Mouse (Mus musculus): ENCODE measurements at regions not wholly inside any gene's neighbourhood (a gene's known extent, or its start where the extent isn't known, plus 50 kb on each side); places are given as distances from the start of the nearest gene placed in this dataset.

GRCm38 (mm10) chr1:83661808-83662802 lies 254.1 kb upstream of the Sphkap start:
- Histone ChIP-seq H3K27me3 (ENCODE audit: control insufficient read depth, insufficient read depth, insufficient read length) (no peaks in the 10 kb centered on the region), H3K4me2 (ENCODE audit: low read depth) (no peak overlapping the region), H3ac (ENCODE audit: control insufficient read depth, insufficient read length) (no peak overlapping the region), H3K79me2 (ENCODE audit: control insufficient read depth, insufficient read depth) (no peaks in the 10 kb centered on the region), H3K4me3 (no peak overlapping the region), H3K36me3 (ENCODE audit: control insufficient read depth, insufficient read depth) (no peaks in the 10 kb centered on the region)
- TF ChIP-seq MYOD1 (IDR thresholded peaks at IDR 0.05; ENCODE audit: control insufficient read depth in 1 of 3, insufficient read length in 2 of 3, low read depth in 2 of 3) (no peak), POLR2A (IDR thresholded peaks at IDR 0.05; ENCODE audit: insufficient read length, low read depth) (no peak), REST (IDR thresholded peaks at IDR 0.05; ENCODE audit: insufficient read depth, insufficient read length) (no peak), SRF (IDR thresholded peaks at IDR 0.05; ENCODE audit: control insufficient read depth, insufficient read length, low read depth) (no peak), TCF3 (IDR thresholded peaks at IDR 0.05; ENCODE audit: insufficient read length, low read depth) (no peak), CEBPB (IDR thresholded peaks at IDR 0.05; ENCODE audit: insufficient read depth, poor library complexity, severe bottlenecking) (no peak), TCF12 (IDR thresholded peaks at IDR 0.05; ENCODE audit: insufficient read depth, poor library complexity, severe bottlenecking) (no peak), MYOG (IDR thresholded peaks at IDR 0.05; ENCODE audit: control insufficient read depth in 1 of 3, insufficient read depth in 1 of 3, insufficient read length in 2 of 3, low read depth in 2 of 3) (no peak), USF1 (IDR thresholded peaks at IDR 0.05; ENCODE audit: low read depth) (no peak), MAX (IDR thresholded peaks at IDR 0.05; ENCODE audit: low read depth) (no peak), E2F4 (IDR thresholded peaks at IDR 0.05; ENCODE audit: insufficient read depth) (no peak), POLR2AphosphoS2 (IDR thresholded peaks at IDR 0.05; ENCODE audit: insufficient read length, low read depth) (no peak)

GRCm38 (mm10) chr1:83653661-83654060 lies 245.7 kb upstream of the Sphkap start:
- no peak overlapping the region for H3K4me2 ChIP-seq (ENCODE audit: low read depth)
- no peak for TF ChIP-seq E2F4 (IDR thresholded peaks at IDR 0.05; ENCODE audit: insufficient read depth)
- no peak for TF ChIP-seq SRF (IDR thresholded peaks at IDR 0.05; ENCODE audit: control insufficient read depth, insufficient read length, low read depth)
- no peak for TF ChIP-seq TCF3 (IDR thresholded peaks at IDR 0.05; ENCODE audit: insufficient read length, low read depth)
- no peak for TF ChIP-seq MYOG (IDR thresholded peaks at IDR 0.05; ENCODE audit: control insufficient read depth in 1 of 3, insufficient read depth in 1 of 3, insufficient read length in 2 of 3, low read depth in 2 of 3)
- no peaks in the 10 kb centered on the region for H3K79me2 ChIP-seq (ENCODE audit: control insufficient read depth, insufficient read depth)
- no peaks in the 10 kb centered on the region for H3K27me3 ChIP-seq (ENCODE audit: control insufficient read depth, insufficient read depth, insufficient read length)
- H3ac ChIP-seq (ENCODE audit: control insufficient read depth, insufficient read length): no peak overlapping the region
- no peaks in the 10 kb centered on the region for H3K36me3 ChIP-seq (ENCODE audit: control insufficient read depth, insufficient read depth)
- H3K4me3 ChIP-seq: no peak overlapping the region

- TF ChIP-seq CEBPB (IDR thresholded peaks at IDR 0.05; ENCODE audit: insufficient read depth, poor library complexity, severe bottlenecking) (no peak), MAX (IDR thresholded peaks at IDR 0.05; ENCODE audit: low read depth) (no peak)
- Histone ChIP-seq H3K36me3 (ENCODE audit: control insufficient read depth, insufficient read depth) (no peaks in the 10 kb centered on the region), H3K27me3 (ENCODE audit: control insufficient read depth, insufficient read depth, insufficient read length) (no peaks in the 10 kb centered on the region), H3ac (ENCODE audit: control insufficient read depth, insufficient read length) (no peak overlapping the region), H3K79me2 (ENCODE audit: control insufficient read depth, insufficient read depth) (no peaks in the 10 kb centered on the region), H3K4me3 (no peak overlapping the region), H3K4me2 (ENCODE audit: low read depth) (no peak overlapping the region)
Observed at GRCm38 (mm10) chr1:83645606-83646005, 237.6 kb upstream of the Sphkap start.

GRCm38 (mm10) chr1:83642656-83643055 lies 234.7 kb upstream of the Sphkap start:
- Histone ChIP-seq H3K27me3 (ENCODE audit: control insufficient read depth, insufficient read depth, insufficient read length) (no peaks in the 10 kb centered on the region), H3K4me2 (ENCODE audit: low read depth) (no peak overlapping the region), H3K79me2 (ENCODE audit: control insufficient read depth, insufficient read depth) (no peaks in the 10 kb centered on the region), H3K36me3 (ENCODE audit: control insufficient read depth, insufficient read depth) (no peaks in the 10 kb centered on the region), H3ac (ENCODE audit: control insufficient read depth, insufficient read length) (no peak overlapping the region), H3K4me3 (no peak overlapping the region)
- TF ChIP-seq TCF12 (IDR thresholded peaks at IDR 0.05; ENCODE audit: insufficient read depth, poor library complexity, severe bottlenecking) (no peak), CEBPB (IDR thresholded peaks at IDR 0.05; ENCODE audit: insufficient read depth, poor library complexity, severe bottlenecking) (no peak)

GRCm38 (mm10) chr1:83636051-83636450 lies 228.1 kb upstream of the Sphkap start:
- Histone ChIP-seq H3K27me3 (ENCODE audit: control insufficient read depth, insufficient read depth, insufficient read length) (no peaks in the 10 kb centered on the region), H3K4me3 (no peak overlapping the region), H3K4me2 (ENCODE audit: low read depth) (no peak overlapping the region), H3K79me2 (ENCODE audit: control insufficient read depth, insufficient read depth) (no peaks in the 10 kb centered on the region), H3K36me3 (ENCODE audit: control insufficient read depth, insufficient read depth) (no peaks in the 10 kb centered on the region), H3ac (ENCODE audit: control insufficient read depth, insufficient read length) (no peak overlapping the region)
- TF ChIP-seq TCF3 (IDR thresholded peaks at IDR 0.05; ENCODE audit: insufficient read length, low read depth): no peak
- TF ChIP-seq REST (IDR thresholded peaks at IDR 0.05; ENCODE audit: insufficient read depth, insufficient read length): no peak
- TF ChIP-seq CEBPB (IDR thresholded peaks at IDR 0.05; ENCODE audit: insufficient read depth, poor library complexity, severe bottlenecking): no peak
- TF ChIP-seq E2F4 (IDR thresholded peaks at IDR 0.05; ENCODE audit: insufficient read depth): no peak
- TF ChIP-seq TCF12 (IDR thresholded peaks at IDR 0.05; ENCODE audit: insufficient read depth, poor library complexity, severe bottlenecking): no peak
- TF ChIP-seq MAX (IDR thresholded peaks at IDR 0.05; ENCODE audit: low read depth): no peak
